Mouse (Mus musculus) erythroid progenitor cell, adult 5-6 weeks (primary cell): ENCODE measurements around the gene Agap1. TPM values are rescaled to one million over a fixed set of nuclear protein-coding genes. Genes with fewer than 3 reads are reported as not detected.

Source experiments
- ATAC-seq: replicated peaks from 2 replicates; pipeline ENCODE4 v1.8.0; 2016; ENCODE audit warnings: moderate number of reproducible peaks, mild to moderate bottlenecking, moderate TSS enrichment, inconsistent platforms; ENCODE audit not compliant: poor library complexity, low FRiP score, severe bottlenecking
- total RNA-seq, 2 experiments: library from RNA; stranded (forward) in 1 of 2; stranded (reverse) in 1 of 2; fragments of 150-400 nt in 1 of 2; fragments of 186-747, 209-891 nt in 1 of 2; gene quantifications; 2 replicates each; pipeline versions ENCODE4 v1.2.3 to v1.2.4; 2015 to 2017; ENCODE audit warnings: low replicate concordance in 2 of 2

Agap1 gene
- total RNA-seq, 2 experiments from 2014 or later: 8.3 to 8.4 TPM

DNA sequence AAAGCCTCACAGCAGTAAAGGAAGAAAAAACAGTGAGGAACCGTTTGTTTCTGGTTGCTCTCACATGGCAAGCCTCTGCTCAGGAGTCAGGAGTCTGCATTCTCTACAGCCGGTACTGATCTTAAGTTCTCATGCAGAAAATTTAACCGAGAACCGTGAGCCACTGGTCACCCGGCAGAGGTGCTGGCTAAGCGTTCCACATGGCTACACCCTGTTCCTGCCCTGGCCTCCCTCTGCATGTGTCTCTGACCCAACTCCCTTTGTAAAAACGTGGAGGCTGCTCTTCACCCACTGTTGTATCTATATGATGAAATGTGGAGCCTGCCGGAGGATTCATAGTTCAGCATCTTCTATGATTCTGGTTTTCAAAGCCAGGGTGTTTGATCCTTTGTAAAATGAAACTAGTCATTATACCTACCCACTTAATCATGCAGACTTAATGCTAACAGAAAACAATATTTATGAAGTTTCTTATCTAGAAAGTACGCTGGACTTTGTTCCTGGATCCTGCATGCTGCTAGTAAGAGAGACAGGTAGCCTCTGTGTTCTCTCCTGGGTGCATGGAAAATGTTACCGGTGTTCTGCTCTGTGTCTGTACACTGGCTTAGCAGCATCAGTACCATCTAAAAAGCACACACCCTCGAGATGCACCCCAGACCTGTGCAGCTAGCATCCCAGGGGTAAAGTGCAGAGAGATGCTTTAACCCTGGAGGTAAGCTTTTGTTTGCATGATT is 396.2 kb downstream of the Agap1 start:
- ATAC-seq: no peak

DNA sequence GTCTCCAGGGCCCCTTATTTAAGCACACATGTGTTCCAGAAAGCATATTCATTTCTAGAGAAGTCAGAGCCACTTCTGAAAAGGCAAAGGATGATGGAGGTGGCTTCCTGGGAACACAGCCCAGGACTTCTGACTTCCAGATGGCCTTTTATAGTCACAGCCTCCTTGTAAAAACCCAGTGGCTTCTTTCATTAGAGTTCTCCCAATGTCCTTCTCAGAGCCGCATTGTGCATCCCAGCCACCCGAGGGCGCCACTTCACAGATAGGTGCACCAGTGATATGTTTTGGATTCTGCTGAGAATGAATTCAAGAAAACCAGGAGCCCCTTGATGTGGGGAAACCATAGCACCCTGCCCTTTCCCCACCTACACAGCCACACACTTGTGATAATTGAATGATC is 404.6 kb downstream of the Agap1 start:
- no peak for ATAC-seq

GRCm38 (mm10) chr1:89860017-89860730 is 405.6 kb downstream of the Agap1 start:
- ATAC-seq: no peak

GRCm38 (mm10) chr1:89865787-89866186 is 411.2 kb downstream of the Agap1 start:
- no peak for ATAC-seq

DNA sequence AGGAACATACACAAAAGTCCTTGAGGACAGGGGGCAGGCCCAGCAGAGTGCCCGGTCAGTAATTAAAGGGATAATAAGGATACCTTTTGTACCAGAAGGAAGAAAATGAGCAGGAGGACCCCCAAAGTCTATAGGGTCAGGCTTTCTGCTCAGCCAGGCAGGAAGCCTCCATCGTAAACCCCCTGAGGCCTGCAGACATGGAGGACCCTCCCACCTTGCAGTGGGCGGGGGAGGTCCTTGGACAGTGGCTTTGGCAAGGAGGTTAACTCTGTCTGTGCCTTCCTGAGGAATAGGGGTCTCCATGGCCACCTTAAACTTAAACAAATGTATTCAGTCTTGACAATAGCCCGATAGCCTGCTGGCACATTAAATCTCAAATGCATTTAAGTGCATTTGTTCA is 413.2 kb downstream of the Agap1 start:
- no peak for ATAC-seq

DNA sequence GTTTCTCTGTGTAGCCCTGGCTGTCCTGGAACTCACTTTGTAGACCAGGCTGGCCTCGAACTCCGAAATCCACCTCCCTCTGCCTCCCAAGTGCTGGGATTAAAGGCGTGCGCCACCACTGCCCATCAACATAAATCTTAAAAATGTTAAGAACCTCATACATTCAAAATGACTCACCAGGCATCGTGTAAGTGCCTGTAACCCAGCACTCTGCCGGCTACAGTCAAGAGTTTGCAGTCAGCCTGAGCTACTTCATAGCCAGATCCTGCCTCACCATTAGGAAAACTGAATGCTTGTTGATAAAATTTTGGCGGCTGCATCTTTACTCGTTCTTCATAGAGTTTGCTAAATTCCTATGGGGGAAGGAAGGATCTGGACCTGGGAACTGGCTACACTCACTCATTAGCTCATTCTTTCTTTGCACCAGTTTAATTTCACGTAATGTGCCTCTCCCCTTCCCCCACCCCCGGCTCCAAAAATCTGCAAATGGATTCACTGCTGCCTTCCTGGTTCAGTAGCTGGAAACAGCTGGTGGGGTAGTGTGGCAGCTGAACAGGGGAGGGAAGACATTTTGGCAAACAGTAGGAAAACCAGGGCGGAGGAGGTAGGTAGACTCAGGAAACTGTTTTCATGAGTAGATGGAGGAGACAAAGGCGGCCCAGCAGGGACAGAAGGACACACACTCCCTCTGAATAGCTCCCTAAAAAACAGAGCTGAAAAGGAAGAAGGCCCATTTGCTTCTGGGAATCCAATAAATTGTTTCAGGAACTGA is 415.7 kb downstream of the Agap1 start:
- no peak for ATAC-seq

DNA sequence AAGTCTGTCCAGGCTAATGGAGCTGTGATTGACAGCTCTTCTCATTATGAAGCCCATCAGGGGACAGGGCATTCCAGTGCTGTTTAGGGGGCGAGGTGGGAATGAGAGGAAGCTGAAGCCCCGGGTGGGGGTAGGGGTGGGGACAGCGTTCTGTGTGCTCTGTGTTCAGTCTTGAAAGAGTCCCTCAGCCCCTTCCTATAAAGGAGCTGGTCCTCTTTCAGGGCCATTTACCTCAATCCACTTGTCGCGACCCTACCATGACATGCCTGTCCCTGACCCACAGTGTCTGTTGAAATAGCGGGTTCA is 416.3 kb downstream of the Agap1 start:
- no peak for ATAC-seq

- ATAC-seq: no peak
Measured at GRCm38 (mm10) chr1:89876346-89877072, 421.9 kb downstream of the Agap1 start.

DNA sequence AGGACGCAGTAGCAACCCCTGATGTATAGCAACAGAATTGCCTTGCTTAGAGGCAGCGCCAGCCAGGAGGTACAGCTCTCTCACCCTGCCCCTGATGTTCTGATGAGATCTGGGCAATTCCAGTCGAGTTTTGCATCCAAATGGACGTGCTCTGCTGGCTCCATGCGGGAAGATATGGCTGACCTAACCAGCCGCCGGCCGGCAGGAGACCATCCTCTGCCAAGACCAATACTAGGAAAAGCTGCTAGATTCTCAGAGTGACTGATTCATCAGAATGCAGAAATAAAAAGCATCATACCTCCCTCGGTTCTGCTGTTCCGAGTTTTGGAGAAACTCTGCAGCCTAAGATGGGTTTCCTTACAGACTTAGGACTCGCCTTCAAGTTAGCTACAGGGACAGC is 423.9 kb downstream of the Agap1 start:
- ATAC-seq: no peak

- no peak for ATAC-seq
Measured at GRCm38 (mm10) chr1:89880193-89880592, 425.6 kb downstream of the Agap1 start.

- ATAC-seq: no peak
Measured at GRCm38 (mm10) chr1:89880834-89881233, 426.2 kb downstream of the Agap1 start.

- ATAC-seq: no peak
Measured at GRCm38 (mm10) chr1:89884335-89884734, 429.7 kb downstream of the Agap1 start.

DNA sequence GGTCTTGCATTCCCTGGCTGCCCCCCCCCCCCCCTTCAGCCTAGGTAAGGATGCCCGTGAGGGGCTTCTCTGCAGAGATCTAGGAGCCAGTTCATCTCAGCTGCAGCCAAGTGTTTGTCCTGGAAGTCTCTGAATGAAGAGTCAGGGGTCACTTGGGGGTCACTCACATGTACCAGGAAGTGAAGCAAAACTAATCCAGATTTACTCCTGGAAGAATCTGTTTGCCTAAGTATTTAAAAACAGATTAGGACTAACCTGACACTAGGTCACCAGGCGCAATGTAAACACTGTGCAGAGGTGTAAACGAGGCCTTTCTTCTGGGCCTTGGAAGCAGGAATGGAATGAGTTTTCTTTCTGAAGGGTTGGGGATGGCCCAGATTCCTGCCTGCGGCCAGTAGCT is 431.1 kb downstream of the Agap1 start:
- no peak for ATAC-seq

DNA sequence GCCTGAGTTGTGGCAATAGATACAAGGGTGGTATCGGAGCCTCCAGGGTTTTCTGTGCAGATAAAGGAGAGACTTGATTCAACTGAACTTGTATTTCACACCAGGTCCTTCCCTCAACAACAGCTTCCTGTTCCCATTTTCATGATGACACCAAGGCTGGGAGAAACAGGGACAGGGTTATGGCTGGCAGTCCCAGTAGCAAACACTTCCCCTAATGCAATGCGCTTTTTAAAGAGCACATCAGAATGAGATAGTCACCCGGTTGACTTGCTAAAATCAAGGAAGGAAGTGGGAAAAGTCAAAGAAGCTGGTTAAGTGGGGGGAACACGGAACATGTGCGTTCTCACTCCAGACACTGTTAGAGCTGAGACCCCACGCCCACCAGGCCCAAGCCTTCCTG is 436.8 kb downstream of the Agap1 start:
- no peak for ATAC-seq

GRCm38 (mm10) chr1:89892281-89892680 is 437.7 kb downstream of the Agap1 start:
- ATAC-seq: no peak

DNA sequence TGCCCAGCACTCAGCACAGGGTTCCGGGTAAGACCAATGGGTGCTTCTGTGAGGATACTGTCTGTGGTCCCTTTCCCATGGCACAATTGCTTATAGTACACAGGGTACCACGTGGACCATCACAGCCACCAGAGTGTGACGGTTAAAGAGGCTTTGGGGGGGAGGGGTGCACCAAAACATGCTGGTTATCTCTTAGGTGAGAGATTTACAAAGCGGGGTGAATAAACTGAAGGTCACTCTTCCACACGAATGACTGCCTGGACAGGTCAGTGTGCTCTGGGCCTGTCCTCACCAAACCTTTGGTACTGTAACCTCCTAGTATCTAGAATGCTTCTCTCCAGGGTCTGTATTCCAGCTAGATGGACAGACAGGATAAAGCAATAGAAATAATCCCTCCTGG is 441.2 kb downstream of the Agap1 start:
- ATAC-seq: no peak

DNA sequence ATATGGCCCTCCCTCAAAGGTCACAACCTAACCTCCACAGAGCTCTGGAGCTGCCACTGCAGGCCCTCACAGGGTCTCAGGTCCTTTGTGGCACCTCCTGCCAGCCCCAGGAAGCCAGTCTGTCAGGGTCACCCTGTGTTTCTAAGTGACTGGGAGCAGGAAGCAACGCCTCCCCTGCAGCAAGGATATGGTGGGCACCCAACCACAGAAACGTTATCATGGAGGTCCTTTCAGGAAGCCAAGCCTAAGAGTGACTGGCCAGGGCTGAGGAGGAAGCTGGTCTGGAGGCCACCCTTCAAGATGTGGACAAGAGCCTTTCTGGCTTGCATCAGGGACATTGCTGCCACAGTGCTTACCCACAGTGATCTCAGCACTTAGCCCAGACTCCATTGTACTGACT is 444.4 kb downstream of the Agap1 start:
- ATAC-seq: no peak

DNA sequence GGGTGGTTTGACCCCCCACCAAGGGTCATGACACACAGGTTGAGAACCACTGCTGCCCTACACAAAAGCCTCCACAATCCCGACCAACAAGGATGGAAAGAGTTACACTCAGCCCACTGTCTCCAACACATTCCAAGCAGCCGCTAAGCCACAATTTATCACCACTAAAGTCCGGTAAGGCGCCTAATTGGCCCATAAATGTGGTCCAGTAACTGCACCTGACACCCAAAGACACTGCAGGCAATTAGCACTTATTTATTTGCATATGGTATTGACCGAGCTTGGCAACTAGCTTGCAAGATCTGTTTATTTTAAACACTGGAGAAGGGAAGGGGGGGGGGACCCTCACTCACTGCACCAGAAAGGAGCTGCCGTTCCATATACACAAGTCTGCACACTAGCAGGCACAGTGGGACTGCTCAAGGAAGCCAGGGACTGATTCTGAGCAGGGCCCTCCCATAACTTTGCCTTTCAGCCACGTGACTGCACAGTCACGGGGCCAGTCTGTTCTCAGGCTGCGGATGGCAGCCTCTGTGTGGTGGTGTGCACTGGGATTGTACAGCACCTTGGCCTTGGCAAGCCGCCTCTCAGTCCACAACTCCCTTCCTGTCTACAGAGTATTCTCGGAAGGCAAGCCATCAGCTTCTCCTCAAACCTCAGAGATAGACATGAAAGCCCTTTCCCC is 445.3 kb downstream of the Agap1 start:
- no peak for ATAC-seq

DNA sequence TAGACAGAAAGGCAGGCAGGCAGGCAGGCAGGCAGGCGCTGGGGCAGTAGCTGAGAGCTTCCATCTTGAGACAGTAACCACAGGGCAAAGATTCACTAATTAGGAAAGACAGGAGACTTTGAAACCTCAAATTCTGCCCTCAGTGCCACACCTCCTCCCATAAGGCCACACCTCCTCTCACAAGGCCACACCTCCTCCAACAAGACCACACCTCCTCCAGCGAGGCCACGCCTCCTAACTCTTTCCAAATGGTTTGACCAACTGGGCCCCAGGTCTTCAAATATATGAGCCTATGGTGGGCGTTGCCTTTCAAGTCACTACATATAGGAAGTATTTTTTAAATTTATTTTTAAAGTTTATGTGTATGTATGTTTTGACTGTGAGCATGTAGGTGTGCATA is 446.8 kb downstream of the Agap1 start:
- ATAC-seq: no peak

GRCm38 (mm10) chr1:89902236-89902635 is 447.6 kb downstream of the Agap1 start:
- no peak for ATAC-seq
